Mouse (Mus musculus) MEL (cell line): ENCODE measurements around the gene Kantr.

Experiments used
- ETS1 ChIP-seq: IDR thresholded peaks from 2 replicates; pipeline ENCODE4 v1.6.1; 2012; ENCODE audit warnings: low read depth, mild to moderate bottlenecking, inconsistent platforms, low read length, improper control_type of control experiment, moderate library complexity
- POLR2A ChIP-seq, 2 experiments: IDR thresholded peaks; 2 replicates each; pipeline ENCODE4 v1.6.1; 2011 to 2012; ENCODE audit warnings: low read length in 2 of 2, mild to moderate bottlenecking in 2 of 2, control low read depth in 1 of 2, improper control_type of control experiment in 1 of 2, low read depth in 1 of 2, moderate library complexity in 1 of 2; ENCODE audit not compliant: control insufficient read depth in 1 of 2, insufficient read depth in 1 of 2, poor library complexity in 1 of 2

- TF ChIP-seq POLR2A (IDR thresholded peaks at IDR 0.05; ENCODE audit: control insufficient read depth in 1 of 2, insufficient read depth in 1 of 2, low read depth in 1 of 2, low read length in 2 of 2, poor library complexity in 1 of 2) (no peak), ETS1 (no peak)
Measured at GRCm38 (mm10) chrX:152352553-152353153, 25.4 kb upstream of the Kantr start.
